Mouse (Mus musculus) erythroblast, embryonic 14.5 days (primary cell): ENCODE measurements around the gene Rnf169.

Source experiments
- GATA1 ChIP-seq: IDR thresholded peaks from 2 replicates; pipeline ENCODE4 v1.6.1; 2012; ENCODE audit warnings: low read length, inconsistent platforms, mixed read lengths
- TAL1 ChIP-seq: IDR thresholded peaks from 3 replicates; pipeline ENCODE4 v1.6.1; 2012; ENCODE audit warnings: low read length, inconsistent platforms, mixed read lengths

- TF ChIP-seq GATA1 (no peak), TAL1 (no peak)
These were observed 29.4 kb upstream of the Rnf169 start for GRCm38 (mm10) chr7:100009640-100010039.
